Mouse (Mus musculus) cerebellum, adult 9-11 months (tissue): ENCODE data around the gene Lexm.
A peak's percentile ranks its signal among the peaks of the same experiment; 100 is the strongest.

Experiments
- DNase-seq: peaks from one replicate; pipeline ENCODE4 v3.0.0; 2022

The Lexm gene

DNA sequence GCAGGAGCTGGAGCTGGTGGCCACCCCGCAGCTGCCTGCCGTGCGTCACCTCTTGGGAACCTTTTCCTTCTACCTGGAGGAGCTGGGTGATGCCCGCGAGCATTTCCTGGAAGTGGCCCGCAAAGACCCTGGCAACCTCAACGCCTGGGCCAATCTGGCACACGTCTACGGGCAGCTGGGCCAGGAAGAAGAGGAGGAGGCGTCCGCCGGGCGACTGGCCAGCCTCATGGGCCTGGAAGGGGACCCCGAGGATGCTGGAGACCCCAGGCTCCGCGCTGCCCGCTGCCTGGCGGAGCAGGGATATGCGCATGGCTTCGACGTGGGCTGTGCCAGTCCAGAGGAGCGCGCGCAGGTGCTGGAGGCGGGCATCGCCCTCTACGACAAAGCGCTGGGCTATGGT, 5.7 kb upstream of the Lexm start:
- DNase-seq = no peak

- DNase-seq = no peak
Observed at GRCm38 (mm10) chr4:106622030-106622493, 5.0 kb upstream of the Lexm start, which contains the start of gene Ttc22. TSS of gene Ttc22 (plus strand) at chr4:106622432.

DNA sequence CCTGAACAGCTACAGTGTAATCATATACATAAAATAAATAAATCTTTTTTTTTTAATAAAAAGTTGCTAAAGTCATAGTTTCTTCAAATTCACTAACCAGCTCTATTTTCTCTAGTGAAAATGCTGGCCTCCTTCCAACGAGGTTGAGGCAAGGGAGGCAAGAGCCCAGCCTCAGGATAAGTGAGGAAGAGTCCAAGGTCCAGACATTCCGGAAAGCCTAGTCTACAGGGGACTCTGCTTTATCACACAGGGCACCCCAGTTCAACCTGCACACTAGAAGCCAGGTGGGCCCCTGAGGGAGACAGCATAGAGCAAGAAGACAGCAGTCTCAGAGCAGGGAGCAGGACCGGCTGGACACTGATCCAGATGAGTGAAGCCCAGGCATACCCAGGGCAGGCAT, 4.4 kb upstream of the Lexm start:
- DNase-seq = no peak

- DNase-seq = no peak
Observed at GRCm38 (mm10) chr4:106618898-106619297, 1.9 kb upstream of the Lexm start.

DNA sequence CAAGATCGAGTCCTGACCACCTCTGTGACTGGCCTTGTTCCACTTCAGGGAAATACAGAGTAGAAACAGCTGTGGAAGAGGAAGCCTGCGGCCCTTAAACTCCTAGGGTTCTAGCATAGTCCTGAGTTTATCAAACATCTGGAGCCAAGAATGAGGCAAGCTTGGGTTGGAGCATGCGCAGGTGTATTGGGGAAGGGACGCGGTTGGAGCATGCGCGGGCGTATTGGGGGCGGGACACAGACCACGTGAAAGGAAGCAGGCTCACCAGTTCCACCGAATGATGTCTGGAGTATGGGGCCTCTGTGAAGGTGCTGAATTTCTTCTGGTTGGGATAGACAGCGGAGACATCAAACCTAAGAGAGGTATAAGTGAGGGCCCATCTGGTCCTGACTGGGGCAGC, 1.4 kb downstream of the Lexm start:
- DNase-seq = no peak

GRCm38 (mm10) chr4:106614881-106615280, 2.2 kb downstream of the Lexm start:
- no peak for DNase-seq

DNA sequence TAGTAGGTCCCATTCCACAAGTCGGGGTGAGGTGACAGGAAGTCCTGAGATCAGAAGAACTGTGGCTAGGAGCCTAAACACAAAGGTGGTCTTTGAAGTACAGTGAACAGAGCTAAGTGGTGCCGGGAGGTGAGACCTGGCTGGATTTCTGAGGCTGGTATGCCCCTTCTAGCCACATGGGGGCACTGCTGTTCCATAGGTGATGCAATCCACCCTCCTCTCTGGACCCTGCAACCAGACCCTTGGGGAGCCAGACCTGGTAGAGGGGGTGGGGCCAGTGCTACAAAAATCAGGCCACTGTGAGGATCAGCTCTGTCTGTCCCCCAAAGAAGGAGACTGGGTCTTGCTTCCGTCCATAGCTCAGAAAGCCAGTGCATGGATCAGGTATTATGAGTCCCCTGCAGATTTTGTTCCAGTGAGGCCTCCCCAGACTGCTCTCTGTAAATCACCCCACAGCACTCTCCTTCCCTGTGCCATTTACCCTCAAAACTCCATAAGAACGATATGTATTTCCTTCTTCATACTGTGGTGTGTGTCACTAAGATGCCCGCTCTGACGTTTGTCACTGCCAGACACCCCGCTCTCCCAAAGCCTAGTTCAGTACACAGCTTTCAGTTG, 2.8 kb downstream of the Lexm start:
- peak; percentile 43 for DNase-seq

DNA sequence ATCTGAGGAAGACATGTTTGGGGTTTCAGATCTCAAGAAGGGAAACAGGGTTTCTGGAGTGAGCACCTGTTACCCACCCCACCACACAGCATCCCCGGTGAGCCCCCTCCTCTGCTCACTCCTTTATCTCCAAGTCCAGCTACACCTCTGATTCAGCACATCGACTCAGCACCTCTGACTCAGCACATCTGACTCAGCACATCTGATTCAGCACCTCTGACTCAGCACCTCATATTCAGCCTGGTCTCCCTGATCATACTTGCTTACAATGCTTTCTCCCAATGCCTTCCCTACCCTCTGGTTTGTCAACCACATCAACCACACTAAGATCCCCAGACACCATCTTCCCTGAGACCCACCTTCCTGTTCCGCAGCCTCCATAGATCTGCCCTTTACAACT, 3.5 kb downstream of the Lexm start:
- no peak for DNase-seq

- DNase-seq = no peak
Observed at GRCm38 (mm10) chr4:106613105-106613504, 3.9 kb downstream of the Lexm start.

DNA sequence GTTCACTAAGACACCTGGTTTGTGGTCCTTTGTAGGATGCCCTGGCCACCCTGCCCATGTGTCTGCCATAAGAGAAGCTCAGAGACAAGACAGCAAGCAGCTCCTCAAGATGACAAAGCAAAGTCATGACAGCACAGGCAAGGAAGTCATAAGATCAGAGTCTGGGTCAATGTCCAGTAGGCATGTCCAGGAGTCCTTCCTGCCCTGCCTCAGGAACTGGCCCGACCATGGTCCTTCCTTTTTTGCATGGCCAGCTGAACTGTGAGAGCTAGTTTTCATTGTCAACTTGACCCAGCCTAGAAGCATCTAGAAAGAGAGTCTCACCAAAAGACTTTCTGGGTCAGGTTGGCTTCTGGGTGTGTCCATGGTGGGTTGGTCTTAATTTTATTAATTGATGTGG, 9.1 kb downstream of the Lexm start:
- DNase-seq = no peak

GRCm38 (mm10) chr4:106606639-106607554, 10.1 kb downstream of the Lexm start:
- DNase-seq = no peak

GRCm38 (mm10) chr4:106600770-106601169, 16.3 kb downstream of the Lexm start:
- no peak for DNase-seq

- DNase-seq = no peak
Observed at GRCm38 (mm10) chr4:106599415-106599814, 17.6 kb downstream of the Lexm start.

- DNase-seq = no peak
Observed at GRCm38 (mm10) chr4:106597741-106598140, 19.3 kb downstream of the Lexm start.

GRCm38 (mm10) chr4:106597055-106597454, 20.0 kb downstream of the Lexm start:
- DNase-seq = no peak

GRCm38 (mm10) chr4:106596200-106596599, 20.8 kb downstream of the Lexm start:
- DNase-seq = no peak

DNA sequence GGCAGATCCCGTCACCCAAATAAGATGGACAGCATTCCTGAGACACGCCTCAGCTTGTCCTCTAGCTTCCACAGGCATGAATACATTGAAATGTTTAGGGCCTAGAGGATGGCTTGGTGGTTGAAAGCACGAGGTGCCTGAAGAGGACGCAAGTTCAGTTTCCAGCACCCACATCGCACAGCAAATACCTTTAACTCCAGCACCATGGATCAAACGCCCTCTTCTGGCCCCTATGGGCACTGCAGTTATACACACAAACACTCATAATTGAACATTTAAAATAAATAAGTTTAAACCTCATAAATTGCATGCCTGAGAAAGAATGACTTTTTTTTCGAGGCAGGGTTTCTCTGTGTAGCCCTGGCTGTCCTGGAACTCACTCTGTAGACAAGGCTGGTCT, 23.4 kb downstream of the Lexm start:
- DNase-seq = no peak

- DNase-seq = no peak
Observed at GRCm38 (mm10) chr4:106590871-106591270, 26.2 kb downstream of the Lexm start.

DNA sequence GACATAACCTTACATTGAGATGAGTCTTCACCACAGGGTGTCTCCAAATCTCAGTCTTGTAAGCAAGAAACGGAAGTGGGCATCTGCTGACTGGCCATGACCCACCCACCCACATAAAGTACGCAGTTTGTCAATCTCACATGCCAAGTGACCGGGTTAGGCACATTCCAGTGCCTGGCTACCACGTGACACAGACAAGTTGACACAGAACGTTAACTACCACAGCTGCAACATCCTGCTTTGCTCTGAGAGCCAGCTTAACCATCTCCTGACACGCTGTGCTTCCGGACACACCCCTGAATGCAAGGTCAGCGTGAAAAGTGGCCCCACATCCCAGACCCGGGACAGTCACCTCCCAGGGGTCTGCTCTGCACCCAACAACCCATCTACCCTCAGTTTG, 26.9 kb downstream of the Lexm start:
- no peak for DNase-seq

- no peak for DNase-seq
Observed at GRCm38 (mm10) chr4:106587075-106587474, 30.0 kb downstream of the Lexm start.

- no peak for DNase-seq
Observed at GRCm38 (mm10) chr4:106584665-106585064, 32.4 kb downstream of the Lexm start.

GRCm38 (mm10) chr4:106582428-106583153, 34.5 kb downstream of the Lexm start:
- DNase-seq = no peak

- DNase-seq = no peak
Observed at GRCm38 (mm10) chr4:106581865-106582204, 35.2 kb downstream of the Lexm start.
